Mouse (Mus musculus) adrenal gland (tissue): ENCODE results near the gene Ankrd9.

Source experiments
- intact Hi-C: fragments of 180-260 bp; cut with DNase I; formaldehyde crosslinking; loops from one replicate; pipeline ENCODE4 v1.15.1; 2025
- long read RNA-seq, 2 experiments: library from polyadenylated mRNA; unstranded; transcript quantifications; one replicate each; pipeline ENCODE4 v2.0.0; 2020; ENCODE audit warnings: borderline replicate concordance in 1 of 2; ENCODE audit not compliant: insufficient replicate concordance in 1 of 2

The Ankrd9 gene
- long read RNA-seq, experiment 1, transcript Ankrd9-203 (4 exons, 1,563 nt), result minor isoform, 11 of 47 reads
- long read RNA-seq, experiment 1, transcript Ankrd9-201 (3 exons, 1,706 nt), result minor isoform, 5 of 47 reads
- long read RNA-seq, experiment 1, transcript Ankrd9-202 (3 exons, 2,577 nt), result major isoform, 17 of 47 reads
- long read RNA-seq, experiment 1, partial matches to known transcripts, result 8 of 47 reads
- long read RNA-seq, experiment 1, other reads (novel, unspliced or antisense), result 6 of 47 reads
- long read RNA-seq, experiment 2, transcript Ankrd9-201 (3 exons, 1,706 nt), result minor isoform, 15 of 62 reads
- long read RNA-seq, experiment 2, transcript Ankrd9-202 (3 exons, 2,577 nt), result major isoform, 23 of 62 reads
- long read RNA-seq, experiment 2, transcript Ankrd9-203 (4 exons, 1,563 nt), result minor isoform, 6 of 62 reads
- long read RNA-seq, experiment 2, partial matches to known transcripts, result 5 of 62 reads
- long read RNA-seq, experiment 2, other reads (novel, unspliced or antisense), result 13 of 62 reads

GRCm38 (mm10) chr12:110978607-110979406 is at the start of gene Ankrd9:
Gene Ankrd9, minus strand, starts transcription at chr12:110979040.
- intact Hi-C loops, result no loop called here

GRCm38 (mm10) chr12:111021577-111021976 is 42.7 kb upstream of the Ankrd9 start:
- intact Hi-C loops, result no loop called here

GRCm38 (mm10) chr12:111021138-111021537 is 42.3 kb upstream of the Ankrd9 start:
- intact Hi-C loops, result no loop called here

- intact Hi-C loops, result no loop called here
Observed at GRCm38 (mm10) chr12:111019086-111019485, 40.2 kb upstream of the Ankrd9 start.

GRCm38 (mm10) chr12:111018068-111018467 is 39.2 kb upstream of the Ankrd9 start:
- intact Hi-C loops, result no loop called here

- intact Hi-C loops, result no loop called here
Observed at GRCm38 (mm10) chr12:111016807-111017206, 38.0 kb upstream of the Ankrd9 start.

- intact Hi-C loops, result no loop called here
Observed at GRCm38 (mm10) chr12:111009615-111010257, 30.9 kb upstream of the Ankrd9 start.

GRCm38 (mm10) chr12:111008500-111009490 is 30.0 kb upstream of the Ankrd9 start:
- intact Hi-C loops, result no loop called here

GRCm38 (mm10) chr12:111007134-111008103 is 28.6 kb upstream of the Ankrd9 start:
- intact Hi-C loops, result no loop called here

GRCm38 (mm10) chr12:111006339-111006738 is 27.5 kb upstream of the Ankrd9 start:
- intact Hi-C loops, result no loop called here

- intact Hi-C loops, result no loop called here
Observed at GRCm38 (mm10) chr12:111005803-111006202, 27.0 kb upstream of the Ankrd9 start.

- intact Hi-C loops, result no loop called here
Observed at GRCm38 (mm10) chr12:111004142-111004541, 25.3 kb upstream of the Ankrd9 start.

GRCm38 (mm10) chr12:111000956-111001355 is 22.1 kb upstream of the Ankrd9 start:
- intact Hi-C loops, result no loop called here

- intact Hi-C loops, result no loop called here
Observed at GRCm38 (mm10) chr12:110999820-111000219, 21.0 kb upstream of the Ankrd9 start.

- intact Hi-C loops, result no loop called here
Observed at GRCm38 (mm10) chr12:110998092-110998491, 19.3 kb upstream of the Ankrd9 start.

- intact Hi-C loops, result no loop called here
Observed at GRCm38 (mm10) chr12:110994666-110995065, 15.8 kb upstream of the Ankrd9 start.

GRCm38 (mm10) chr12:110993226-110993625 is 14.4 kb upstream of the Ankrd9 start:
- intact Hi-C loops, result no loop called here

GRCm38 (mm10) chr12:110992771-110993170 is 13.9 kb upstream of the Ankrd9 start:
- intact Hi-C loops, result loop anchor here (1.0 kb wide), 1 partner anchor 56 kb away; no protein-coding TSS in a partner anchor

GRCm38 (mm10) chr12:110992128-110992553 is 13.3 kb upstream of the Ankrd9 start:
- intact Hi-C loops, result loop anchor here (1.0 kb wide), 1 partner anchor 56 kb away; no protein-coding TSS in a partner anchor
